Mouse (Mus musculus): Measurements from ENCODE around the gene Foxc1. TPM values are rescaled to one million over a fixed set of nuclear protein-coding genes. Genes with fewer than 3 reads are reported as not detected.

Gene Foxc1
- total RNA-seq, 2 experiments from 2014 or later = 0.75 to 0.88 TPM

- no peak for DNase-seq (ENCODE audit: low spot score)
Observed at GRCm38 (mm10) chr13:31805831-31806427, 504 bp upstream of the Foxc1 start.

GRCm38 (mm10) chr13:31806890-31807735 lies 680 bp downstream of the Foxc1 start:
- DNase-seq (ENCODE audit: low spot score) = peak; percentile 16

GRCm38 (mm10) chr13:31807736-31808115 lies 1.3 kb downstream of the Foxc1 start:
- no peak for DNase-seq (ENCODE audit: low spot score)

- peak; percentile 48 for DNase-seq (ENCODE audit: low spot score)
Observed at GRCm38 (mm10) chr13:31808116-31808803, 1.8 kb downstream of the Foxc1 start.

GRCm38 (mm10) chr13:31808804-31809420 lies 2.5 kb downstream of the Foxc1 start:
- no peak for DNase-seq (ENCODE audit: low spot score)

- DNase-seq (ENCODE audit: low spot score) = no peak
Observed at GRCm38 (mm10) chr13:31809701-31810100, 3.3 kb downstream of the Foxc1 start.

GRCm38 (mm10) chr13:31810375-31810692 lies 3.9 kb downstream of the Foxc1 start:
- no peak for DNase-seq (ENCODE audit: low spot score)

GRCm38 (mm10) chr13:31810693-31811541 lies 4.5 kb downstream of the Foxc1 start:
- DNase-seq (ENCODE audit: low spot score) = no peak

- DNase-seq (ENCODE audit: low spot score) = no peak
Observed at GRCm38 (mm10) chr13:31811542-31812021, 5.1 kb downstream of the Foxc1 start.

GRCm38 (mm10) chr13:31812701-31813100 lies 6.3 kb downstream of the Foxc1 start:
- DNase-seq (ENCODE audit: low spot score) = no peak

GRCm38 (mm10) chr13:31815383-31816003 lies 9.1 kb downstream of the Foxc1 start:
- no peak for DNase-seq (ENCODE audit: low spot score)

GRCm38 (mm10) chr13:31818337-31818736 lies 11.9 kb downstream of the Foxc1 start:
- no peak for DNase-seq (ENCODE audit: low spot score)

- no peak for DNase-seq (ENCODE audit: low spot score)
Observed at GRCm38 (mm10) chr13:31819664-31820405, 13.4 kb downstream of the Foxc1 start.

GRCm38 (mm10) chr13:31820587-31821017 lies 14.2 kb downstream of the Foxc1 start:
- DNase-seq (ENCODE audit: low spot score) = peak; percentile 32

- no peak for DNase-seq (ENCODE audit: low spot score)
Observed at GRCm38 (mm10) chr13:31821050-31821449, 14.6 kb downstream of the Foxc1 start.

GRCm38 (mm10) chr13:31823316-31823715 lies 16.9 kb downstream of the Foxc1 start:
- no peak for DNase-seq (ENCODE audit: low spot score)

- DNase-seq (ENCODE audit: low spot score) = no peak
Observed at GRCm38 (mm10) chr13:31825180-31825579, 18.7 kb downstream of the Foxc1 start.

- DNase-seq (ENCODE audit: low spot score) = no peak
Observed at GRCm38 (mm10) chr13:31827160-31827559, 20.7 kb downstream of the Foxc1 start.

- DNase-seq (ENCODE audit: low spot score) = no peak
Observed at GRCm38 (mm10) chr13:31827820-31828332, 21.4 kb downstream of the Foxc1 start.
